Mouse (Mus musculus) spleen, adult 2 months (tissue): ENCODE measurements around the gene Spty2d1.
A peak's percentile ranks its signal among the peaks of the same experiment; 100 is the strongest.

Source experiments
- CTCF ChIP-seq: fragments of 200-500 bp; IDR thresholded peaks from 2 replicates; pipeline ENCODE4 v1.5.1; 2011; ENCODE audit warnings: mild to moderate bottlenecking, inconsistent platforms; ENCODE audit not compliant: insufficient read depth, insufficient read length, insufficient replicate concordance; ENCODE audit errors: extremely low read depth
- POLR2A ChIP-seq: fragments of 200-500 bp; IDR thresholded peaks from 2 replicates; pipeline ENCODE4 v1.6.1; 2011; ENCODE audit warnings: low read depth, low read length, inconsistent platforms

GRCm38 (mm10) chr7:47008168-47008993, at the start of gene Spty2d1:
- TF ChIP-seq POLR2A (peak; percentile 39; the same call in 1 of the 2 replicates), CTCF (no peak)
